Mouse (Mus musculus): ENCODE data around the gene Cyp1a1.

DNA sequence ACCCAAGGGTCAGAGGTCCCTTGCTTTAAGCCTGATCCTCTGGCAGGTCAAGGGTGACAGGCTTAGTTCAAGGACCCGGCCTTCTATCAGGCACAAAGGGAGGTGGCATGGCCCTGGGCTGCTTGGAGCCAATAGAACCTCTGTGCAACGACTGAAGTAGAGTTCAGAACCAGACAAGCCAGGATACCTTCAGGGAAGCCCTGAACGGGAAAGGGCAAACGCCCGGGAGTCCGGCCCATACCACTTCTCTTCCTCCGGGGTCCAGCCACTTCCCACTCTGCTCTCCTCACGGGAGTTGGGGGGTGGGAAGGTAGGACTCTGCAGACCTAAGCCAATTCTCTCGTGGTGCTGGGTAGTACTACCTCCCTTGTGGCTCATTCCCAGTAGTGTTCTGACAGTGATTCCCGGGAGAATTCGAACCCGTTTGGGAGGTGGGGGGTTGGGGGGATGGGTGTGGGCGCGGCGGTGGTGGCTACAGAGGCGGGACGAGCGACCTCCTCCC, 43.2 kb upstream of the Cyp1a1 start:
- no peak for TF ChIP-seq ZNF384 (IDR thresholded peaks at IDR 0.05; ENCODE audit: low read depth, low read length)
- TF ChIP-seq ZC3H11A (IDR thresholded peaks at IDR 0.05; ENCODE audit: borderline replicate concordance, low read depth, low read length): no peak
- TF ChIP-seq MAFK (IDR thresholded peaks at IDR 0.05; ENCODE audit: insufficient read depth, low read depth, low read length): no peak

Data from ES-E14 (cell line).